Mouse (Mus musculus) hindbrain, embryonic 11.5 days (tissue): ENCODE measurements at regions not wholly inside any gene's neighbourhood (a gene's known extent, or its start where the extent isn't known, plus 50 kb on each side); places are given as distances from the start of the nearest gene placed in this dataset.
A peak's percentile ranks its signal among the peaks of the same experiment; 100 is the strongest.

Source experiments
- ATAC-seq: fragments of 200-750 bp; cut with Nextera tagmentation; 2 replicates; pipeline ENCODE4 v1.8.0; 2017; ENCODE audit warnings: mild to moderate bottlenecking, moderate TSS enrichment, moderate library complexity; ENCODE audit not compliant: low FRiP score
- DNase-seq: peaks from one replicate; pipeline ENCODE4 v3.0.0-alpha.2; 2015; ENCODE audit warnings: low spot score
- H3K27ac ChIP-seq: fragments of 300-500 bp; sonication (generic); 2 replicates; pipeline ENCODE4 v1.5.1; 2014; ENCODE audit warnings: mild to moderate bottlenecking, low read depth, low read length
- H3K27me3 ChIP-seq: fragments of 300-500 bp; sonication (generic); 2 replicates; pipeline ENCODE4 v1.6.1; 2014; ENCODE audit warnings: mild to moderate bottlenecking, low read length, moderate library complexity, mixed read lengths; ENCODE audit not compliant: control insufficient read depth, insufficient read depth
- H3K36me3 ChIP-seq: fragments of 300-500 bp; sonication (generic); 2 replicates; pipeline ENCODE4 v1.6.1; 2014; ENCODE audit warnings: mild to moderate bottlenecking, low read length, moderate library complexity, mixed read lengths; ENCODE audit not compliant: control insufficient read depth, insufficient read depth
- H3K4me1 ChIP-seq: fragments of 300-500 bp; sonication (generic); replicated peaks from 2 replicates; pipeline ENCODE4 v1.6.1; 2014; ENCODE audit warnings: low read length, mixed read lengths; ENCODE audit not compliant: control insufficient read depth, insufficient read depth
- H3K4me2 ChIP-seq: fragments of 300-500 bp; sonication (generic); replicated peaks from 2 replicates; pipeline ENCODE4 v1.6.1; 2014; ENCODE audit warnings: mild to moderate bottlenecking, low read depth, low read length
- H3K4me3 ChIP-seq: fragments of 300-500 bp; sonication (generic); 2 replicates; pipeline ENCODE4 v1.5.1; 2014; ENCODE audit warnings: low read depth, low read length
- H3K9ac ChIP-seq: fragments of 300-500 bp; sonication (generic); 2 replicates; pipeline ENCODE4 v1.6.1; 2014; ENCODE audit warnings: low read depth, low read length
- H3K9me3 ChIP-seq: fragments of 300-500 bp; sonication (generic); 2 replicates; pipeline ENCODE4 v1.6.1; 2016; ENCODE audit warnings: low read length; ENCODE audit not compliant: control insufficient read depth
- WGBS: fragments of 180-500 bp; shearing (Covaris S2); extraction: QIAGEN DNeasy Blood & Tissue Kit; methylation state at CpG from one replicate; pipeline ENCODE4 v1.1.7; 2014; 5-methylcytosine and 5-hydroxymethylcytosine counted together

- H3K36me3 ChIP-seq, result no peaks in the 10 kb centered on the region
- H3K9me3 ChIP-seq, result no peaks in the 10 kb centered on the region
- H3K4me2 ChIP-seq, result no peak overlapping the region
- H3K27me3 ChIP-seq, result no peaks in the 10 kb centered on the region
- H3K9ac ChIP-seq, result no peak overlapping the region
- no peak overlapping the region for H3K27ac ChIP-seq
- H3K4me1 ChIP-seq, result no peaks in the 10 kb centered on the region
- DNase-seq (no peak), ATAC-seq (no peak)
- 95% methylated on average over 9 of the region's 9 CpGs for WGBS
- H3K4me3 ChIP-seq, result no peak overlapping the region
Observed at GRCm38 (mm10) chr12:107648008-107648407, 159.6 kb downstream of the 3110018I06Rik start.

- WGBS, result 31% methylated on average over 3 of the region's 3 CpGs
- DNase-seq (no peak), ATAC-seq (no peak)
- Histone ChIP-seq H3K27me3 (no peaks in the 10 kb centered on the region), H3K4me1 (peaks cover 3% of the 10 kb centered on the region; the same call in 1 of the 2 replicates), H3K4me3 (no peak overlapping the region), H3K4me2 (no peak overlapping the region), H3K36me3 (no peaks in the 10 kb centered on the region), H3K9me3 (no peaks in the 10 kb centered on the region), H3K27ac (peak overlapping the region; percentile 17; the same call in 1 of the 2 replicates), H3K9ac (no peak overlapping the region)
Observed at GRCm38 (mm10) chr12:107652126-107652728, 163.8 kb downstream of the 3110018I06Rik start.

- ATAC-seq, result no peak; the same call in 1 of the 2 replicates
- Histone ChIP-seq H3K9ac (no peak overlapping the region), H3K27me3 (no peaks in the 10 kb centered on the region), H3K9me3 (no peaks in the 10 kb centered on the region), H3K4me1 (peaks cover 3% of the 10 kb centered on the region; the same call in 1 of the 2 replicates), H3K4me3 (no peak overlapping the region), H3K27ac (no peak overlapping the region), H3K4me2 (no peak overlapping the region), H3K36me3 (no peaks in the 10 kb centered on the region)
- DNase-seq, result peak; percentile 41
- WGBS, result 35% methylated on average over 7 of the region's 7 CpGs
Observed at GRCm38 (mm10) chr12:107653131-107653530, 164.7 kb downstream of the 3110018I06Rik start.

GRCm38 (mm10) chr12:107656846-107657245 lies 168.4 kb downstream of the 3110018I06Rik start:
- no peak overlapping the region for H3K4me3 ChIP-seq
- DNase-seq, result no peak
- H3K27me3 ChIP-seq, result no peaks in the 10 kb centered on the region
- H3K9ac ChIP-seq, result no peak overlapping the region
- no peak overlapping the region for H3K27ac ChIP-seq
- H3K4me2 ChIP-seq, result no peak overlapping the region
- H3K9me3 ChIP-seq, result no peaks in the 10 kb centered on the region
- no peak for ATAC-seq
- peaks cover 3% of the 10 kb centered on the region; the same call in 1 of the 2 replicates for H3K4me1 ChIP-seq
- H3K36me3 ChIP-seq, result no peaks in the 10 kb centered on the region
- 53% methylated on average over 5 of the region's 5 CpGs for WGBS

- H3K36me3 ChIP-seq, result no peaks in the 10 kb centered on the region
- DNase-seq (no peak), ATAC-seq (no peak)
- WGBS, result 86% methylated on average over 12 of the region's 12 CpGs
- no peaks in the 10 kb centered on the region for H3K27me3 ChIP-seq
- H3K4me2 ChIP-seq, result no peak overlapping the region
- no peak overlapping the region for H3K4me3 ChIP-seq
- H3K9me3 ChIP-seq, result no peaks in the 10 kb centered on the region
- H3K9ac ChIP-seq, result no peak overlapping the region
- H3K4me1 ChIP-seq, result peaks cover 2% of the 10 kb centered on the region; the same call in 1 of the 2 replicates
- H3K27ac ChIP-seq, result no peak overlapping the region
Observed at GRCm38 (mm10) chr12:107658241-107658640, 169.8 kb downstream of the 3110018I06Rik start.

- Histone ChIP-seq H3K4me2 (no peak overlapping the region), H3K27ac (no peak overlapping the region), H3K9ac (no peak overlapping the region), H3K27me3 (no peaks in the 10 kb centered on the region), H3K9me3 (no peaks in the 10 kb centered on the region), H3K36me3 (no peaks in the 10 kb centered on the region), H3K4me3 (no peak overlapping the region), H3K4me1 (no peaks in the 10 kb centered on the region)
- no peak for ATAC-seq
- DNase-seq, result no peak
- 59% methylated on average over 9 of the region's 9 CpGs for WGBS
Observed at GRCm38 (mm10) chr12:107658821-107659220, 170.4 kb downstream of the 3110018I06Rik start.

- H3K36me3 ChIP-seq, result no peaks in the 10 kb centered on the region
- no peak for DNase-seq
- no peak for ATAC-seq
- no peak overlapping the region for H3K4me2 ChIP-seq
- H3K27ac ChIP-seq, result no peak overlapping the region
- no peaks in the 10 kb centered on the region for H3K4me1 ChIP-seq
- no peak overlapping the region for H3K4me3 ChIP-seq
- H3K27me3 ChIP-seq, result no peaks in the 10 kb centered on the region
- 3% methylated on average over 1 of the region's 1 CpGs for WGBS
- H3K9ac ChIP-seq, result no peak overlapping the region
- no peaks in the 10 kb centered on the region for H3K9me3 ChIP-seq
Observed at GRCm38 (mm10) chr12:107662624-107663023, 174.2 kb downstream of the 3110018I06Rik start.

- Histone ChIP-seq H3K27me3 (no peaks in the 10 kb centered on the region), H3K4me1 (no peaks in the 10 kb centered on the region), H3K36me3 (no peaks in the 10 kb centered on the region), H3K9ac (no peak overlapping the region), H3K27ac (no peak overlapping the region), H3K9me3 (no peaks in the 10 kb centered on the region), H3K4me2 (no peak overlapping the region), H3K4me3 (no peak overlapping the region)
- ATAC-seq, result no peak
- WGBS, result 88% methylated on average over 3 of the region's 3 CpGs
- no peak for DNase-seq
Observed at GRCm38 (mm10) chr12:107667836-107668235, 179.4 kb downstream of the 3110018I06Rik start.

GRCm38 (mm10) chr12:107669046-107669445 lies 180.6 kb downstream of the 3110018I06Rik start:
- no peaks in the 10 kb centered on the region for H3K4me1 ChIP-seq
- 83% methylated on average over 5 of the region's 5 CpGs for WGBS
- H3K9ac ChIP-seq, result no peak overlapping the region
- no peaks in the 10 kb centered on the region for H3K27me3 ChIP-seq
- H3K36me3 ChIP-seq, result no peaks in the 10 kb centered on the region
- H3K4me2 ChIP-seq, result no peak overlapping the region
- no peak for DNase-seq
- no peak overlapping the region for H3K27ac ChIP-seq
- ATAC-seq, result no peak
- H3K4me3 ChIP-seq, result no peak overlapping the region
- no peaks in the 10 kb centered on the region for H3K9me3 ChIP-seq
